Mouse (Mus musculus): ENCODE data around the gene Hist1h2ad.
"Not testable (repeated sequence)": the region's sequence is repeated elsewhere in the genome, so short reads cannot be mapped to it uniquely, and the experiment has no call there.

The Hist1h2ad gene

GRCm38 (mm10) chr13:23551931-23552914 lies 22.0 kb upstream of the Hist1h2ad start:
- POLR2A ChIA-PET = interaction anchor here (0.5 to 11.8 kb wide), 61 partner anchors 9 to 1515 kb away, joined by 3 to 692 read pairs (median 9); partner anchors contain the start of genes Hist1h2af (in 4 of the 4), Hist1h2bf (in 4 of the 4), Hist1h2ac (in 3 of the 4) and Hist1h2ad (in 3 of the 4)
- CTCF ChIA-PET = interaction anchor here in 1 of 4 experiments (1.2 kb wide), 1 partner anchor 145 kb away, joined by 3 read pairs; no protein-coding TSS in a partner anchor

GRCm38 (mm10) chr13:23552962-23553361 lies 21.2 kb upstream of the Hist1h2ad start, which contains the start of gene Hist1h1d:
TSS of gene Hist1h1d (plus strand) at chr13:23553262.
- CTCF ChIA-PET = no interaction called here
- POLR2A ChIA-PET = interaction anchor here in 3 of 4 experiments (1.0 to 11.8 kb wide), 21 partner anchors 11 to 1518 kb away, joined by 3 to 692 read pairs (median 88); partner anchors contain the start of genes Hist1h2ae (in 3 of the 3), Hist1h2bf (in 3 of the 3), Hist1h2bg (in 3 of the 3) and Hist1h2ad (in 2 of the 3)

DNA sequence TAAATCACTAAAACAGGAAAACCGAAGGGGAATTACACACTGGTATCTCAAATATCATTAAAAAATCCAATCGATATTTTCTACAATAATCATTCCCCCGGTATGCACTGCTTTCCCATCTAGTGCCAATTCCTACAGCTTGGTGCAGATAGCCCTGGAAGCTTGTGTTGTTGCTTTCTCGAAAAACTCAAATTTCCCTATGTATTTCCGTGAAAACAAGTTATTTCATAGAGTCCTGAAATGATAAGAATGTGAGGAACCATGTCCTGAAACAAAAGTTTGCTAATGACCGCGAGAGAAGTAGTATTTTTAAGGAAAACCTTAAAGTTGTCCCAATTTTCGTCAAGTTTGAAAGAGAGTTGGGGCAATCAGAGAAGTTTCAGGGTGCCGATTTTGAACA lies 19.8 kb upstream of the Hist1h2ad start:
- ChIA-PET CTCF (interaction anchor here in 1 of 4 experiments (0.7 to 2.6 kb wide), 2 partner anchors 130 to 153 kb away, joined by 3 to 10 read pairs; partner anchors contain the start of gene Abt1), POLR2A (interaction anchor here (0.6 to 11.8 kb wide), 117 partner anchors 8 to 1834 kb away, joined by 3 to 692 read pairs (median 10); partner anchors contain the start of genes Hist1h2ae (in 4 of the 4), Hist1h2af (in 4 of the 4), Hist1h2bg (in 4 of the 4) and Hist1h2bh (in 4 of the 4))

DNA sequence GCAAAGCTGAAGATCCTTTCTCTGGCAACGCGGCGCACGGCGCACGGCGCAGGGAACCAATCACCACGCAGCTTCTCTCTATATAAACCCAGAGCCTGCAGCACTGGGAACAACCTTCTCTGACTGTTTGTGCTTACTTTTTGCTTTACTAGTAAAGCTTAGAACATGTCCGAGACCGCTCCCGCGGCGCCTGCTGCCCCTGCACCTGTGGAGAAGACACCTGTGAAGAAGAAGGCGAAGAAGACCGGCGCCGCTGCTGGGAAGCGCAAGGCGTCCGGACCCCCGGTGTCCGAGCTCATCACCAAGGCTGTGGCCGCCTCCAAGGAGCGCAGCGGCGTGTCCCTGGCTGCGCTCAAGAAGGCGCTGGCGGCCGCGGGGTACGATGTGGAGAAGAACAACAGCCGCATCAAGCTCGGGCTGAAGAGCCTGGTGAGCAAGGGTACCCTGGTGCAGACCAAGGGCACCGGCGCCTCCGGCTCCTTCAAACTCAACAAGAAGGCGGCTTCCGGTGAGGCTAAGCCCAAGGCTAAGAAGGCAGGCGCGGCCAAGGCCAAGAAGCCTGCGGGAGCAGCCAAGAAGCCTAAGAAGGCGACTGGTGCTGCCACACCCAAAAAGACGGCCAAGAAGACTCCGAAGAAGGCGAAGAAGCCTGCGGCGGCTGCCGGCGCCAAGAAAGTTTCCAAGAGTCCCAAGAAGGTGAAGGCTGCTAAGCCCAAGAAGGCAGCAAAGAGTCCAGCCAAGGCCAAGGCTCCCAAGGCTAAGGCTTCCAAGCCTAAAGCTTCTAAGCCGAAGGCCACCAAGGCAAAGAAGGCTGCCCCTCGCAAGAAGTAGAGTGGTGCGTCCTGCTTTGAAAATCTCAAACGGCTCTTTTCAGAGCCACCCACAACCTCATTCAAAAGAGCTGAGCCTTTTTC lies 19.0 kb upstream of the Hist1h2ad start:
- ChIA-PET POLR2A (interaction anchor here (0.6 to 11.8 kb wide), 179 partner anchors 9 to 1835 kb away, joined by 3 to 692 read pairs (median 5); partner anchors contain the start of genes Hist1h1a (in 4 of the 4), Hist1h1e (in 4 of the 4), Hist1h2ae (in 4 of the 4) and Hist1h2af (in 4 of the 4)), CTCF (interaction anchor here in 1 of 4 experiments (0.7 to 2.6 kb wide), 3 partner anchors 43 to 154 kb away, joined by 3 to 10 read pairs (median 5); partner anchors contain the start of gene Abt1)

- CTCF ChIA-PET = interaction anchor here in 1 of 4 experiments (1.0 to 2.6 kb wide), 2 partner anchors 42 to 131 kb away, joined by 5 to 10 read pairs; partner anchors contain the start of gene Abt1
- POLR2A ChIA-PET = interaction anchor here (0.5 to 11.8 kb wide), 142 partner anchors 8 to 1835 kb away, joined by 3 to 692 read pairs (median 6); partner anchors contain the start of genes Hist1h1a (in 4 of the 4), Hist1h1e (in 4 of the 4), Hist1h2ae (in 4 of the 4) and Hist1h2bg (in 4 of the 4)
Measured at GRCm38 (mm10) chr13:23555839-23556416, 18.3 kb upstream of the Hist1h2ad start.

- ChIA-PET CTCF (interaction anchor here in 1 of 4 experiments (1.1 kb wide), 1 partner anchor 16 kb away, joined by 3 read pairs; no protein-coding TSS in a partner anchor), POLR2A (interaction anchor here (0.5 to 11.8 kb wide), 58 partner anchors 7 to 1803 kb away, joined by 3 to 692 read pairs (median 20); partner anchors contain the start of genes Hist1h2ae (in 4 of the 4), Hist1h2bg (in 4 of the 4), Hist1h1c (in 3 of the 4) and Hist1h2ac (in 3 of the 4))
Measured at GRCm38 (mm10) chr13:23556906-23557305, 17.3 kb upstream of the Hist1h2ad start.

DNA sequence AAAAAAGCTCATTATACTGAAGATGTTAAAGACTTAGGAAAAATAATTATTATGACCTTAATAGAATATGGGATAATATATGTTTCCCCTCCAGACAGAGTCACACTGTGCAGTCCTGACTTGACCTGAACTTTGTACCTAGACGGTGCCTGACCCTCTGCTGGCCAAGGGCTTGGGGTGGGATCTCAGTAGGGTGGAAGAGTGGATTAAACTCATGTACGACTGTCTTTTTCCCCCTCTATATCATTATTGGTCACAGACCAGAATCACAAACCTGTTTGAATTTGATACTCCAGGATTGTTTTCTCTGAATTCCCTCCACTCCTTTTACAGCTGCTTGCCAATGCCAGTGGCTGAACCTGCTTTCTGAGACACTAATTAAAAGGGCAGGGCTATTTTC lies 13.5 kb upstream of the Hist1h2ad start:
- CTCF ChIA-PET = interaction anchor here in 1 of 4 experiments (0.6 kb wide), 1 partner anchor 813 kb away, joined by 3 read pairs; no protein-coding TSS in a partner anchor
- POLR2A ChIA-PET = interaction anchor here (0.6 to 9.9 kb wide), 30 partner anchors 8 to 254 kb away, joined by 3 to 217 read pairs (median 7); partner anchors contain the start of genes Hist1h2ae (in 4 of the 4), Hist1h2bg (in 4 of the 4), Hist1h4f (in 4 of the 4) and Hist1h2ad (in 2 of the 4)

GRCm38 (mm10) chr13:23561531-23561882 lies 12.7 kb upstream of the Hist1h2ad start:
- CTCF ChIA-PET = not testable (repeated sequence)
- POLR2A ChIA-PET = interaction anchor here (0.6 to 9.9 kb wide), 39 partner anchors 9 to 1883 kb away, joined by 3 to 217 read pairs (median 7); partner anchors contain the start of genes Hist1h2ae (in 4 of the 4), Hist1h2bg (in 4 of the 4), Hist1h4d (in 3 of the 4) and Hist1h4f (in 3 of the 4)

- ChIA-PET CTCF (interaction anchor here in 1 of 4 experiments (0.7 kb wide), 1 partner anchor 269 kb away, joined by 3 read pairs; no protein-coding TSS in a partner anchor), POLR2A (interaction anchor here (0.6 to 9.9 kb wide), 41 partner anchors 9 to 1527 kb away, joined by 3 to 217 read pairs (median 7); partner anchors contain the start of genes Hist1h2ae (in 4 of the 4), Hist1h2bg (in 4 of the 4), Hist1h2bc (in 3 of the 4) and Hist1h4d (in 3 of the 4))
Measured at GRCm38 (mm10) chr13:23561883-23562659, 12.1 kb upstream of the Hist1h2ad start, which contains the start of gene Hist1h3e. TSS of gene Hist1h3e (minus strand) at chr13:23562369.

GRCm38 (mm10) chr13:23562699-23563462 lies 11.3 kb upstream of the Hist1h2ad start:
- ChIA-PET POLR2A (interaction anchor here (0.6 to 9.9 kb wide), 48 partner anchors 8 to 1604 kb away, joined by 3 to 217 read pairs (median 5); partner anchors contain the start of genes Hist1h2ae (in 4 of the 4), Hist1h2bg (in 4 of the 4), Hist1h2bc (in 3 of the 4) and Hist1h2bf (in 3 of the 4)), CTCF (interaction anchor here in 2 of 4 experiments (0.6 to 0.7 kb wide), 2 partner anchors 270 to 1594 kb away, joined by 3 to 4 read pairs; no protein-coding TSS in a partner anchor)

DNA sequence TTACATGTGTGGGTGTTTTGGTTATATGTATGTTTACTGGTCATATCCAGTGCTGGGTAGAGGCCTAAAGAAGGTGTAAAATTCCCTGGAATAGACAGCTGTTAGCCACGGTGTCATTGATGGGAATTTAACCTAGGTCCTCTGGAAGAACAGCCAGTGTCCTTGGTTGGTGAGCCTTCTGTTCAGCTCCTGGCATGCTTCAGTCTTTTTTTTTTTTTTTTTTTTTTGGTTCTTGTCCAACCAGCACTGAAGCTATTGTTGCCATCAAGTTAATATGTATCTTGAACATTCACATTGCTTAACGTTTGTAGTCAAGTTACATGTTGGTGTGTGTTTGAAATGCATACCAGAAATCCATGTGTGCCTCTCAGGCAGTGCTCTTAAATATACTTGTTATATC lies 9.7 kb upstream of the Hist1h2ad start:
- ChIA-PET POLR2A (interaction anchor here in 3 of 4 experiments (0.6 to 9.9 kb wide), 34 partner anchors 8 to 1847 kb away, joined by 3 to 217 read pairs (median 6); partner anchors contain the start of genes Hist1h4d (in 3 of the 3), Hist1h2ac (in 2 of the 3), Hist1h2ad (in 2 of the 3) and Hist1h2ae (in 2 of the 3)), CTCF (interaction anchor here in 1 of 4 experiments (0.6 kb wide), 2 partner anchors 34 to 1522 kb away, joined by 5 read pairs; no protein-coding TSS in a partner anchor)

DNA sequence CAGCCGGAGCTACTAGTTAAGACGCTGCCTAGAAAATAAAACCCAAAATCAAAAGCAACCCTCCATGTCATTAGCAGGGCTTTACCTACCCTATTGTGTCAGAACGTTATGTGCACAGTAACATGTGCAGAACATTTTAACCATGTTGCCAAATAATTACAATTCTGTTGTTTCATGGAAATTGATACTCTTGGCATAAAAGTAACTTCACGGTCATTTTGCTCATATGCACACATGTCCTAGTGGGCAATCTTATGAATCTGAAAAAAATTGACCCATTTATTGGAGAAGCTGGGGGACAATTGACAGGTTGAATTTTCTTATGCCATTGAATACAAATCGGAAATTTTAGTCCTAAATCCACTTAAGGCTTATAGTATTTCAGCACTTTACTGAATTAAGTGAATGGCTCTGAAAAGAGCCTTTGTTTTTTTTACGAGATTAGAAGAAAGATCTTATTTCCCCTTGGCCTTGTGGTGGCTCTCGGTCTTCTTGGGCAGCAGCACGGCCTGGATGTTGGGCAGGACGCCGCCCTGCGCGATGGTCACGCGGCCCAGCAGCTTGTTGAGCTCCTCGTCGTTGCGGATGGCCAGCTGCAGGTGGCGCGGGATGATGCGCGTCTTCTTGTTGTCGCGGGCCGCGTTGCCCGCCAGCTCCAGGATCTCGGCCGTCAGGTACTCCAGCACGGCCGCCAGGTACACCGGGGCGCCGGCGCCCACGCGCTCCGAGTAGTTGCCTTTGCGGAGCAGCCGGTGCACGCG lies 3.7 kb upstream of the Hist1h2ad start:
- CTCF ChIA-PET = interaction anchor here in 1 of 4 experiments (0.6 kb wide), 1 partner anchor 47 kb away, joined by 15 read pairs; no protein-coding TSS in a partner anchor
- POLR2A ChIA-PET = interaction anchor here (0.6 to 22.3 kb wide), 121 partner anchors 8 to 1854 kb away, joined by 3 to 794 read pairs (median 6); partner anchors contain the start of genes Hist1h3e (in 4 of the 4), Hist1h4d (in 4 of the 4), Hist1h1a (in 3 of the 4) and Hist1h1c (in 3 of the 4)

GRCm38 (mm10) chr13:23571022-23571503 lies 3.1 kb upstream of the Hist1h2ad start, which contains the start of the genes Hist1h2ae and Hist1h2bg:
TSS of gene Hist1h2ae (minus strand) at chr13:23571220.
TSS of gene Hist1h2bg (plus strand) at chr13:23571396.
- ChIA-PET CTCF (interaction anchor here in 1 of 4 experiments (0.6 kb wide), 1 partner anchor 37 kb away, joined by 3 read pairs; no protein-coding TSS in a partner anchor), POLR2A (interaction anchor here (0.6 to 22.3 kb wide), 131 partner anchors 8 to 1855 kb away, joined by 3 to 794 read pairs (median 6); partner anchors contain the start of genes Hist1h2ac (in 4 of the 4), Hist1h2bc (in 4 of the 4), Hist1h3e (in 4 of the 4) and Hist1h4d (in 4 of the 4))

All from embryonic stem cell, embryonic (primary cell).